Mouse (Mus musculus) CH12.LX (cell line): ENCODE data around the gene Tead2. TPM values are rescaled to one million over a fixed set of nuclear protein-coding genes. Genes with fewer than 3 reads are reported as not detected.
A peak's percentile ranks its signal among the peaks of the same experiment; 100 is the strongest.

Source experiments
- DNase-seq: peaks from one replicate; pipeline ENCODE4 v3.0.0-alpha.2; 2013; ENCODE audit errors: extremely low read depth
- H3K27ac ChIP-seq: 2 replicates; pipeline ENCODE4 v1.5.1; 2012; ENCODE audit warnings: low read depth, mild to moderate bottlenecking, control low read depth, moderate library complexity; ENCODE audit not compliant: insufficient read depth
- H3K27me3 ChIP-seq: replicated peaks from 2 replicates; pipeline ENCODE3; 2012; ENCODE audit warnings: inconsistent platforms
- H3K36me3 ChIP-seq, 2 experiments: replicated peaks in 1 of 2; 2 replicates each; pipeline versions ENCODE3 to v1.6.1; 2012; ENCODE audit warnings: inconsistent platforms in 1 of 2, low read length in 1 of 2, mild to moderate bottlenecking in 1 of 2, mixed read lengths in 1 of 2, moderate library complexity in 1 of 2; ENCODE audit not compliant: control insufficient read depth in 1 of 2, insufficient read depth in 1 of 2
- H3K4me1 ChIP-seq, 2 experiments: 2 replicates each; pipeline ENCODE4 v1.6.1; 2012; ENCODE audit warnings: inconsistent platforms in 1 of 2, moderate library complexity in 1 of 2; ENCODE audit not compliant: insufficient read depth in 2 of 2, control insufficient read depth in 1 of 2
- H3K4me2 ChIP-seq: 2 replicates; pipeline ENCODE4 v1.6.1; 2012; ENCODE audit warnings: low read depth, mild to moderate bottlenecking, control low read depth; ENCODE audit not compliant: poor library complexity, insufficient read depth, severe bottlenecking
- H3K4me3 ChIP-seq, 3 experiments: fragments of 150-350 bp in 1 of 3; sonication (generic) in 1 of 3; replicated peaks in 1 of 3; 2 replicates each; pipeline versions ENCODE3 to v1.5.1; 2011 to 2012; ENCODE audit warnings: low read depth in 2 of 3, low read length in 2 of 3, mild to moderate bottlenecking in 2 of 3, moderate library complexity in 2 of 3, control low read depth in 1 of 3, improper control_type of control experiment in 1 of 3, inconsistent platforms in 1 of 3, mixed read lengths in 1 of 3; ENCODE audit not compliant: poor library complexity in 1 of 3
- H3K79me2 ChIP-seq: replicated peaks from 2 replicates; pipeline ENCODE4 v1.6.1; 2012; ENCODE audit warnings: mild to moderate bottlenecking, moderate library complexity; ENCODE audit not compliant: control insufficient read depth, poor library complexity, insufficient read depth, severe bottlenecking; ENCODE audit errors: extremely low read depth
- H3K9ac ChIP-seq: 2 replicates; pipeline ENCODE4 v1.6.1; 2012; ENCODE audit warnings: low read depth, mild to moderate bottlenecking, control low read depth, moderate library complexity; ENCODE audit not compliant: insufficient read depth
- H3K9me3 ChIP-seq: replicated peaks from 2 replicates; pipeline ENCODE3; 2012; ENCODE audit warnings: low read length, inconsistent platforms, mixed read lengths
- CHD1 ChIP-seq: IDR thresholded peaks from 2 replicates; pipeline ENCODE4 v1.6.1; 2012; ENCODE audit warnings: low read depth, low read length, improper control_type of control experiment, inconsistent platforms
- CTCF ChIP-seq, 2 experiments: IDR thresholded peaks in 1 of 2; conservative IDR thresholded peaks in 1 of 2; 2 replicates each; pipeline ENCODE4 v1.5.1; 2011 to 2012; ENCODE audit warnings: low read depth in 2 of 2, low read length in 2 of 2, improper control_type of control experiment in 1 of 2, inconsistent platforms in 1 of 2, mild to moderate bottlenecking in 1 of 2, moderate library complexity in 1 of 2
- ELF1 ChIP-seq: IDR thresholded peaks from 2 replicates; pipeline ENCODE4 v1.6.1; 2014; ENCODE audit warnings: low read depth, mild to moderate bottlenecking, inconsistent platforms, low read length, improper control_type of control experiment
- EP300 ChIP-seq: IDR thresholded peaks from 2 replicates; pipeline ENCODE4 v1.6.1; 2011; ENCODE audit warnings: low read length, improper control_type of control experiment
- ETS1 ChIP-seq: conservative IDR thresholded peaks from 2 replicates; pipeline ENCODE4 v1.6.1; 2012; ENCODE audit warnings: low read depth, mild to moderate bottlenecking, inconsistent platforms, low read length, improper control_type of control experiment, moderate library complexity
- GABPA ChIP-seq: IDR thresholded peaks from 2 replicates; pipeline ENCODE4 v1.6.1; 2012; ENCODE audit warnings: low read depth, low read length, improper control_type of control experiment, inconsistent platforms; ENCODE audit not compliant: insufficient replicate concordance
- HCFC1 ChIP-seq: IDR thresholded peaks from 2 replicates; pipeline ENCODE4 v1.6.1; 2012; ENCODE audit warnings: low read depth, mild to moderate bottlenecking, inconsistent platforms, low read length, improper control_type of control experiment
- JUN ChIP-seq: IDR thresholded peaks from 2 replicates; pipeline ENCODE4 v1.6.1; 2011; ENCODE audit warnings: low read depth, mild to moderate bottlenecking, low read length, improper control_type of control experiment, moderate library complexity; ENCODE audit not compliant: insufficient read depth
- KAT2A ChIP-seq: IDR thresholded peaks from 2 replicates; pipeline ENCODE4 v1.6.1; 2012; ENCODE audit warnings: low read length, improper control_type of control experiment, inconsistent platforms; ENCODE audit not compliant: insufficient replicate concordance
- MAFK ChIP-seq: IDR thresholded peaks from 2 replicates; pipeline ENCODE4 v1.6.1; 2011; ENCODE audit warnings: low read length, improper control_type of control experiment; ENCODE audit not compliant: insufficient replicate concordance
- MAX ChIP-seq: IDR thresholded peaks from 2 replicates; pipeline ENCODE4 v1.6.1; 2011; ENCODE audit warnings: low read length, improper control_type of control experiment
- MEF2A ChIP-seq: IDR thresholded peaks from 2 replicates; pipeline ENCODE4 v1.6.1; 2014; ENCODE audit warnings: low read depth, mild to moderate bottlenecking, inconsistent platforms, low read length, improper control_type of control experiment, borderline replicate concordance
- MXI1 ChIP-seq: IDR thresholded peaks from 2 replicates; pipeline ENCODE4 v1.6.1; 2011; ENCODE audit warnings: mild to moderate bottlenecking, low read depth, low read length, improper control_type of control experiment
- MYC ChIP-seq: IDR thresholded peaks from 2 replicates; pipeline ENCODE4 v1.6.1; 2011; ENCODE audit warnings: low read depth, mild to moderate bottlenecking, improper control_type of control experiment, low read length
- NELFE ChIP-seq: IDR thresholded peaks from 2 replicates; pipeline ENCODE4 v1.6.1; 2011; ENCODE audit warnings: low read depth, low read length, improper control_type of control experiment
- PAX5 ChIP-seq: IDR thresholded peaks from 2 replicates; pipeline ENCODE4 v1.6.1; 2012; ENCODE audit warnings: low read length, inconsistent platforms, mixed read lengths
- POLR2A ChIP-seq: IDR thresholded peaks from 2 replicates; pipeline ENCODE4 v1.6.1; 2011; ENCODE audit warnings: low read depth, mild to moderate bottlenecking, improper control_type of control experiment, low read length
- RAD21 ChIP-seq: IDR thresholded peaks from 2 replicates; pipeline ENCODE4 v1.6.1; 2011; ENCODE audit warnings: low read depth, mild to moderate bottlenecking, low read length, improper control_type of control experiment, moderate library complexity
- SIN3A ChIP-seq: IDR thresholded peaks from 2 replicates; pipeline ENCODE4 v1.6.1; 2012; ENCODE audit warnings: low read length, improper control_type of control experiment, inconsistent platforms
- SMC3 ChIP-seq: IDR thresholded peaks from 2 replicates; pipeline ENCODE4 v1.6.1; 2011; ENCODE audit warnings: low read depth, low read length, improper control_type of control experiment
- TBP ChIP-seq: conservative IDR thresholded peaks from 2 replicates; pipeline ENCODE4 v1.6.1; 2011; ENCODE audit warnings: low read depth, low read length, improper control_type of control experiment
- TCF12 ChIP-seq: IDR thresholded peaks from 2 replicates; pipeline ENCODE4 v1.6.1; 2014; ENCODE audit warnings: low read depth, mild to moderate bottlenecking, inconsistent platforms, low read length, improper control_type of control experiment
- UBTF ChIP-seq: IDR thresholded peaks from 2 replicates; pipeline ENCODE4 v1.6.1; 2012; ENCODE audit warnings: low read depth, mild to moderate bottlenecking, inconsistent platforms, low read length, improper control_type of control experiment, moderate library complexity
- USF2 ChIP-seq: conservative IDR thresholded peaks from 2 replicates; pipeline ENCODE4 v1.6.1; 2011; ENCODE audit warnings: low read depth, low read length, improper control_type of control experiment
- ZC3H11A ChIP-seq: IDR thresholded peaks from 2 replicates; pipeline ENCODE4 v1.6.1; 2012; ENCODE audit warnings: low read depth, mild to moderate bottlenecking, inconsistent platforms, low read length, improper control_type of control experiment
- ZKSCAN1 ChIP-seq: IDR thresholded peaks from 2 replicates; pipeline ENCODE4 v1.6.1; 2012; ENCODE audit warnings: low read depth, inconsistent platforms, low read length, improper control_type of control experiment, borderline replicate concordance
- ZMIZ1 ChIP-seq: IDR thresholded peaks from 2 replicates; pipeline ENCODE4 v1.6.1; 2012; ENCODE audit warnings: low read depth, mild to moderate bottlenecking, inconsistent platforms, low read length, improper control_type of control experiment
- ZNF384 ChIP-seq: IDR thresholded peaks from 2 replicates; pipeline ENCODE4 v1.6.1; 2012; ENCODE audit warnings: low read depth, low read length, improper control_type of control experiment, inconsistent platforms
- dilution Hi-C: fragments of 300-500 bp; cut with MboI; formaldehyde crosslinking; loops from 2 replicates; pipeline ENCODE4 v1.14.3; 2020; ENCODE audit warnings: low sequenced_read_pairs; ENCODE audit not compliant: extremely low pct_unique_long_range_greater_than_20kb, extremely low pct_ligation_motif_present
- in situ Hi-C: fragments of 300-500 bp; cut with MboI; formaldehyde crosslinking; loops from 3 replicates; pipeline ENCODE4 v1.14.3; 2019; ENCODE audit warnings: low sequenced_read_pairs, low pct_ligation_motif_present, low pct_unique_long_range_greater_than_20kb, mixed read lengths
- polyA plus RNA-seq: library from polyadenylated mRNA; unstranded; fragments of >175 nt; gene quantifications from 2 replicates; pipeline ENCODE4 v1.2.1, GENCODE M21; 2012; ENCODE audit warnings: low read depth; ENCODE audit not compliant: insufficient read length
- total RNA-seq, 2 experiments: library from RNA; depleted of rRNA; stranded (reverse); fragments of 300-350 nt in 1 of 2; fragments of >200 nt in 1 of 2; gene quantifications; 2 replicates each; pipeline ENCODE4 v1.2.3; 2012 to 2014

Gene Tead2
- total and polyA plus RNA-seq, 3 experiments = 0.31 to 2.5 (median 0.38) TPM

- TF ChIP-seq GABPA = no peak
- TF ChIP-seq TCF12 = no peak
- peak; percentile 36; the same call in 1 of the 2 replicates for TF ChIP-seq ZC3H11A
- no peak for TF ChIP-seq MEF2A
- peak; percentile 90 for TF ChIP-seq SMC3
- no peak for TF ChIP-seq CHD1
- no peak for TF ChIP-seq ZNF384
- no peak for TF ChIP-seq PAX5
- TF ChIP-seq MAX = no peak
- TF ChIP-seq SIN3A = no peak
- peak; percentile 11; the same call in 1 of the 2 replicates for TF ChIP-seq NELFE
- no peak for TF ChIP-seq JUN
These were observed 17.1 kb upstream of the Tead2 start (continued) for GRCm38 (mm10) chr7:45198435-45198834.

DNA sequence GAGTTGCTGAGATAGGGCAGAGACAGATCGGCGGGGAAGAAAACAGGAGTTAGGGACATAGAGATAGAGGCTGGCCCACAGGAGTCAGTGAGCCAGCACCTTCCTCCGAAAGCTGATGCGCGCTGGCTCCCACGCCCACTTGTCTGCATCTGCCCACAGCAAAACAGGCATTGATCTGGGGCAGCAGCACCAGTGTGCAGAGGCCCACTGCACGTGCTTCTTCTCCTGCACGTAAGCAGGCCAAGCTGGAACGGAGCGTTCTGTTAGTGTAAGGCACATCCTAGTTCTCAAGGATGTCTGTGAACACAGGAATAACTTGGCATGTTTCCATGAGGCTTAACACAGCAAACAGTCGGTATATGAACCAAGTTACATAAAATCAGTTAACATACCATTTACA is 16.6 kb upstream of the Tead2 start:
- Histone ChIP-seq H3K4me2 (no peak overlapping the region), H3K4me1 (peaks cover 0 to 17% of the 10 kb centered on the region in 2 experiments; a peak in 2 of 4 replicates), H3K27ac (no peak overlapping the region), H3K4me3 (no peak overlapping the region), H3K36me3 (no peaks in the 10 kb centered on the region), H3K9ac (no peak overlapping the region), H3K9me3 (no peaks in the 10 kb centered on the region), H3K79me2 (no peaks in the 10 kb centered on the region), H3K27me3 (peaks cover 61% of the 10 kb centered on the region)
- dilution Hi-C loops (no loop called here), in situ Hi-C loops (no loop called here)
- no peak for DNase-seq
- TF ChIP-seq MAFK (no peak), ELF1 (no peak), ETS1 (no peak), HCFC1 (no peak), PAX5 (no peak), KAT2A (no peak), POLR2A (no peak)

- dilution Hi-C loops = no loop called here
- peaks cover 2 to 16% of the 10 kb centered on the region in 2 experiments; a peak in 3 of 4 replicates for H3K4me1 ChIP-seq
- TF ChIP-seq MXI1 (no peak), MYC (no peak), GABPA (no peak), RAD21 (no peak), ELF1 (no peak), ZNF384 (no peak), JUN (no peak), UBTF (no peak), ZMIZ1 (no peak), ETS1 (no peak), MAX (no peak), CTCF (conservative IDR thresholded peaks at IDR 0.05 in 1 of 2, IDR thresholded peaks at IDR 0.05 in 1 of 2; ENCODE audit: low read depth in 2 of 2, low read length in 2 of 2) (no peak), USF2 (no peak), TBP (no peak), EP300 (no peak), ZKSCAN1 (no peak), PAX5 (no peak), POLR2A (no peak)
- TF ChIP-seq, all 38 proteins: peak for 0
- Histone ChIP-seq H3K27ac (no peak overlapping the region), H3K4me3 (no peak overlapping the region), H3K4me2 (no peak overlapping the region), H3K9ac (no peak overlapping the region), H3K79me2 (no peaks in the 10 kb centered on the region), H3K27me3 (peaks cover 31% of the 10 kb centered on the region), H3K9me3 (peaks cover 9% of the 10 kb centered on the region), H3K36me3 (no peaks in the 10 kb centered on the region)
- DNase-seq = no peak
- in situ Hi-C loops = no loop called here
These were observed 12.9 kb upstream of the Tead2 start for GRCm38 (mm10) chr7:45202654-45203053.
